Mouse (Mus musculus) layer of hippocampus, adult 2 months (tissue): ENCODE results near the gene Gm43720. TPM values are rescaled to one million over a fixed set of nuclear protein-coding genes. Genes with fewer than 3 reads are reported as not detected.

Source experiments
- DNase-seq, 2 experiments: peaks; one replicate each; pipeline ENCODE4 v3.0.0; 2022; ENCODE audit warnings: low spot score in 2 of 2
- H3K27ac ChIP-seq: fragments of 200-600 bp; 2 replicates; pipeline ENCODE4 v1.8.1; 2022
- H3K4me3 ChIP-seq: fragments of 200-600 bp; 2 replicates; pipeline ENCODE4 v1.8.1; 2022; ENCODE audit warnings: mild to moderate bottlenecking
- CTCF ChIP-seq: fragments of 200-600 bp; conservative IDR thresholded peaks from 2 replicates; pipeline ENCODE4 v1.8.1; 2022; ENCODE audit warnings: antibody characterized with exemption, mild to moderate bottlenecking, moderate library complexity
- total RNA-seq, 2 experiments: library from RNA; stranded (reverse); gene quantifications; 2 replicates each; pipeline ENCODE4 v1.2.3; 2021

Gm43720 gene
- total RNA-seq, 2 experiments from 2014 or later = 0.12 TPM; not detected in 1

- DNase-seq = no peak
- Histone ChIP-seq H3K4me3 (peak within 1 kb of the TSS; percentile 35), H3K27ac (peak within 1 kb of the TSS; percentile 75; the same call in 1 of the 2 replicates)
- TF ChIP-seq CTCF = no peak
These were observed 7.3 kb downstream of the Gm43720 start, which contains the start of gene Gal3st4 for GRCm38 (mm10) chr5:138272409-138272923. Gene Gal3st4 (minus strand): TSS chr5:138272840.

- Histone ChIP-seq H3K4me3 (no peak overlapping the region), H3K27ac (peak overlapping the region; percentile 14; the same call in 1 of the 2 replicates)
- DNase-seq = no peak
- TF ChIP-seq CTCF = no peak
These were observed 8.5 kb downstream of the Gm43720 start for GRCm38 (mm10) chr5:138271232-138271631.

DNA sequence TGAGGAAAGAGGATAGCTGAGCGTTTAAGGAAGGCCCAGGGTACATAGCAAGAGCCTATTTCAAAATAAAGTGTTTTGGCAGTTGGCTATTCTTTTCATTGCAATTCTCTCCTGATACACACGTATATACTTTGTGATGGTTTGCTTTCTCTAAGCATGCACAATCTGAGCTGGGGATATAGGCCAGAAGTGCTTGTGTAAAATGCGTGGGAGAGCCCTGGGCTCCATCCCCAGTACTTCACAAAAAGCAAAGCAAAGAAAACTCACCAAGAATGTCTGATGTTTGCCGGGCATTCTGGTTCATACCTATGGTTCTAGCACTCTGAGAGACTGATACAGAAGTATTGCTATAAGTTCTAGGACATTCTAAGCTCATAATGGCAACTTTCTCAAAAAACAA is 10.8 kb downstream of the Gm43720 start:
- no peak for DNase-seq
- no peak overlapping the region for H3K4me3 ChIP-seq
- TF ChIP-seq CTCF = no peak
- H3K27ac ChIP-seq = no peak overlapping the region

DNA sequence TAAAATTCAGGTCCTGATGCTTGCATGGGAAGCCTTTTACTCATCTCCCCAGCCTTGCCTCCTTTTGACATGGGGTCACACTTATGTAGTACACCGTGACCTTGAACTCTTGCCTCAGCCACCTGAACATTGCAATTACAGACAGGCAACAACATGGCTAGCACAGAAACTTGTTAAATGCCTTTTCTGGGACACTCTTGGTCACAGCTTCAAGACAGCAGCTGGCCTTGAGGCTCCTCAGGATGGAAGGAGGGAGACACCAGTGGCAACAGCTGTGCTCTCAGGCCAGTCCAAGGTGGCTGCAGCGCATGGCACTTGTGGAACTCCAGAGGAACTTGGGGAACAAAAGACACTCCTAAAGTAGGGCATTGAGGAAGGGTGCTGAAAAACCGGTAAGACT is 12.6 kb downstream of the Gm43720 start:
- Histone ChIP-seq H3K27ac (no peak overlapping the region), H3K4me3 (no peak overlapping the region)
- DNase-seq = no peak
- TF ChIP-seq CTCF = no peak

DNA sequence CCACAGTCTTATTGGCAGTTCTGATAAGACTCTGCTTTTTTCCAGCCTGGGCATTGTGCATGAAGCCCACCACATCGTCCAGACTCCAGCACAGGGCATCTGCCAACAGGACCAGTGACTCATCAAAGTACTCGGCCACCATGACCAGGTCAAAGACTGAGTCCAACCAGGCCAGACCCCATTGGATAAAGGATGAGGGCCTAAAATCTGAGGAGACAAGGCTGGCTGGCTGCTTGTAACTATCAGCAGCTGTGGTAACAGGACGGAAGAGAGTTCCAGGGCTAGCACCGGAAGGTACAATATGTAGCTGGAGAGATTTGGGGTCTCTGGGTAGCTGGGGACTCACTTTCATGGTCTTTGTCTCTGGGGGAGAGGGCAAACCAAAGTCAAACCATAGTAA is 14.0 kb downstream of the Gm43720 start:
- DNase-seq = no peak
- no peak overlapping the region for H3K27ac ChIP-seq
- H3K4me3 ChIP-seq = no peak overlapping the region
- TF ChIP-seq CTCF = no peak

GRCm38 (mm10) chr5:138264207-138264578 is 15.6 kb downstream of the Gm43720 start:
- H3K27ac ChIP-seq = peak overlapping the region; percentile 93
- DNase-seq = no peak
- H3K4me3 ChIP-seq = peak overlapping the region; percentile 78
- TF ChIP-seq CTCF = no peak

DNA sequence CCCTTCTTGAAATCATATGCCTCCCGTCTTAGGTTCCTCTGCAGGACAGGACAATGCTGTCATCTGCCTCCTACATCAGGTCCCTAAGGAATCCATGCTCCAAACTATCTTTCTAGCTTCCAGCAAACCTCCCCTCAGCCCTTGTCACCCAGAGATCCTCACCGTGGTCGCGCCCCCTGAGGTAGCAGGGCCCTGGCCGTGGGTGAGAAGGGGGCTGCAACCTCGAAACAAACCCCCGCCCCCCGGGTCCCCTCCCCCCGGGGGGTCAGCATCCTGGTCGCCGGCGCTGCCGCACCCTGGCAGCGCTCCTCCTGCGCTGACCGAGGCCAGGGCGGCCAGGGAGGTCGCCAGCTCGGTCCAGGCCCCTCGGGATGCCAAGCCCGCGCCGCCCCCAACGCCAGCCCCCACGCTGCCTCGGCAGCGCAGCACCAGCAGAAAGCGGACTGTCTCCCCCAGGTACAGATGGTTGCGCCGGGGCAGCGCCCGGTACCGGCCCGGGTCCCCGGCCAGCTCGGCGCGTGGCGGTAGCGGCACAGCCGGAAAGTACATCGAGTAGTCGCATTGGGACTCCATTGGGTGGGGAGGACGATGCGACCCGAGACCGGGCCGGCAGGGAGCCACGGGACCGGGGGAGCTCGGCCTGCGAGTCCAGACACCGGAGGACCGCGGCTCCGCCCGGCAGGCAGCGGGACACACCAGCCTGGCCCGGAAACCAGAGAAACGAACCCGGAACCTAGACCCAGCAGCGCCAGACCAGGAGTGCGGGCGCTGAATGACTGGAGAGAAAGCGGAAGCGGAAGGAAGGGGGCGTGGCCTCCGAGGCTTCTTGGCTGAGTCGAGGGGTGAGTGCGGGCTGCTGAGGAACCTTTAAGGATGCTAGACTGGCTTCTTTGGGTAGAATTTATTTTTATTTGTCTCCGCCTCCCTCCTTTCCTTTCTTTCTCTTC is 16.2 kb downstream of the Gm43720 start, which contains the start of gene BC037034:
Gene BC037034, minus strand, starts transcription at position 774 of the 947 bp plus-strand sequence.
- peak; percentile 20 for TF ChIP-seq CTCF
- peak within 1 kb of the TSS; percentile 78 for H3K4me3 ChIP-seq
- H3K27ac ChIP-seq = peak within 1 kb of the TSS; percentile 93
- DNase-seq = peak; percentile 90 to 92

- peak overlapping the region; percentile 78 for H3K4me3 ChIP-seq
- peak overlapping the region; percentile 93 for H3K27ac ChIP-seq
- DNase-seq = no peak
- TF ChIP-seq CTCF = 0 out of 2 replicates have a peak, but pooled peaks have one; percentile 3
These were observed 17.0 kb downstream of the Gm43720 start for GRCm38 (mm10) chr5:138262582-138263240.

DNA sequence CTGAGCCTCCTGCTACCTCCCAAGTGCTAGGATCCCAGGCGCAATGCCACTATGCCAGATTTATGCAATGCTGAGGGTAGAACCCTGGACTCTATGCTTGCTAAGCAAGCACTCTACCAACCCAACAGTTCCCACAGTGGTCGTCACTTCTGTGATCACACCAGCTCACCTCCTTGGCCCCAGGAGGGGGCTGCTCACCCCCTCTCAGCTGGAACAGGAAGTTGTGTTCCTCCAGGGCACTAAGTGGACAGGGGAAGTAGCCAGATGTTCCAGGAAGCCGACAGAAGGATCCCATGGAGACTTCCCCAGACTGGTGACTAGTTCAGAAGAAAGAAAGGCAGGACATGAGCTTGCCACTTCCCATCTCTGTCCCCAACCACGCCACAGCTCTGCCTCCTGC is 17.8 kb downstream of the Gm43720 start:
- DNase-seq = no peak
- H3K27ac ChIP-seq = peak overlapping the region; percentile 93
- no peak overlapping the region for H3K4me3 ChIP-seq
- TF ChIP-seq CTCF = no peak

DNA sequence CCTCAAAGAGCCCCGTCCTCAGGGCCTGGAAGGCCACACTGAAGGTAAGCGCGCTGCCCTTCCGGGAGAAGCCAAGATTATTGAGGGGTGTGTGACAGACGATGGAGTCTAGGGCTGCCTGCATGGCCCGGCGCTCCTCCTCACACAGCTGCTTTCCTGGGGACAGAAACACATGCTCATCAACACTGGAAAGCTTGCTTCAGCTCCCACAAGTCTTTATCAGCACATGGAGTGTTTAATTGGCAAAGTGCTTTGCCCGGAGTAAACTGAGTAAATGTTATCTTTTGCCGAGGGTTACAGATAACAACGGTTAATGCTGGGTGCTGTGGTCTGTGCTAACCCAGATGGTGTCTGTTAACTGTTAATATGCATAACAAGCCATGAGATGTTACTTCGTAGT is 18.9 kb downstream of the Gm43720 start:
- H3K4me3 ChIP-seq = no peak overlapping the region
- DNase-seq = no peak
- H3K27ac ChIP-seq = no peak overlapping the region
- no peak for TF ChIP-seq CTCF

GRCm38 (mm10) chr5:138260051-138260450 is 19.7 kb downstream of the Gm43720 start:
- no peak for TF ChIP-seq CTCF
- no peak overlapping the region for H3K4me3 ChIP-seq
- H3K27ac ChIP-seq = no peak overlapping the region
- DNase-seq = no peak

GRCm38 (mm10) chr5:138258993-138259392 is 20.8 kb downstream of the Gm43720 start:
- H3K27ac ChIP-seq = no peak overlapping the region
- no peak for TF ChIP-seq CTCF
- no peak overlapping the region for H3K4me3 ChIP-seq
- DNase-seq = no peak

- no peak overlapping the region for H3K4me3 ChIP-seq
- H3K27ac ChIP-seq = no peak overlapping the region
- peak in 1 of 2 experiments; percentile 26 for DNase-seq
- no peak for TF ChIP-seq CTCF
These were observed 21.2 kb downstream of the Gm43720 start for GRCm38 (mm10) chr5:138258542-138258941.
